In genomic region chr10:19939282-19939705, GRCm38 (mm10) we compare ENCODE assay signal across 8 mouse cellular contexts. TPM values are rescaled to one million over a fixed set of nuclear protein-coding genes. Genes with fewer than 3 reads are reported as not detected.
DNase-seq lines count a peak whose midpoint lies in the region; ATAC-seq lines count a peak whose summit lies in the region.

No protein-coding gene starts in this region.

- peak; percentile 33 to 35 for DNase-seq in spleen, adult 18-20 months
- no peak for DNase-seq in spleen, adult 12 weeks (ENCODE audit: low spot score)
- peak; percentile 64 for DNase-seq in lung, postnatal 36 days
- peak; percentile 52 for DNase-seq in thymus, postnatal 4 days
- DNase-seq in hindbrain, embryonic 11.5 days (ENCODE audit: low spot score): no peak
- DNase-seq in right cerebral cortex, postnatal 25 days: no peak

- H3K27ac ChIP-seq in hindbrain, embryonic 11.5 days (ENCODE audit: low read depth, low read length): no peak overlapping the region
- H3K27ac ChIP-seq in midbrain, embryonic 13.5 days: no peak overlapping the region

- no peaks in the 10 kb centered on the region for H3K9me3 ChIP-seq in hindbrain, embryonic 11.5 days (ENCODE audit: control insufficient read depth, low read length)
- no peaks in the 10 kb centered on the region for H3K9me3 ChIP-seq in midbrain, embryonic 13.5 days

- peaks cover 9% of the 10 kb centered on the region for H3K27me3 ChIP-seq in hindbrain, embryonic 11.5 days (ENCODE audit: control insufficient read depth, insufficient read depth, low read length)
- peaks cover 34% of the 10 kb centered on the region for H3K27me3 ChIP-seq in midbrain, embryonic 13.5 days

- no peak overlapping the region for H3K4me3 ChIP-seq in hindbrain, embryonic 11.5 days (ENCODE audit: low read depth, low read length)
- H3K4me3 ChIP-seq in midbrain, embryonic 13.5 days (replicated peaks): no peak overlapping the region

- no peak overlapping the region for H3K4me2 ChIP-seq in hindbrain, embryonic 11.5 days (replicated peaks; ENCODE audit: low read depth, low read length)
- H3K4me2 ChIP-seq in midbrain, embryonic 13.5 days (replicated peaks): no peak overlapping the region

- 0 out of 2 replicates have a peak, but pooled peaks cover 2% of the 10 kb centered on the region for H3K4me1 ChIP-seq in hindbrain, embryonic 11.5 days (replicated peaks; ENCODE audit: control insufficient read depth, insufficient read depth, low read length)
- H3K4me1 ChIP-seq in midbrain, embryonic 13.5 days (replicated peaks): peaks cover 9% of the 10 kb centered on the region; the same call in 1 of the 2 replicates

- ATAC-seq in inflammation-experienced regulatory T-cells, adult 6 months: peak; percentile 87
- no peak for ATAC-seq in hindbrain, embryonic 11.5 days (ENCODE audit: low FRiP score)
- no peak for ATAC-seq in midbrain, embryonic 13.5 days

- no peaks in the 10 kb centered on the region for H3K36me3 ChIP-seq in hindbrain, embryonic 11.5 days (ENCODE audit: control insufficient read depth, insufficient read depth, low read length)
- H3K36me3 ChIP-seq in midbrain, embryonic 13.5 days: no peaks in the 10 kb centered on the region

- WGBS in hindbrain, embryonic 11.5 days: 57% methylated on average over 8 of the region's 8 CpGs
- WGBS in midbrain, embryonic 13.5 days: 65% methylated on average over 8 of the region's 8 CpGs

- H3K9ac ChIP-seq in hindbrain, embryonic 11.5 days (ENCODE audit: low read depth, low read length): no peak overlapping the region
- no peak overlapping the region for H3K9ac ChIP-seq in midbrain, embryonic 13.5 days (replicated peaks)

RNA-seq across cellular contexts. Expression of gene Map3k5, which starts 5.0 kb away (rescaled TPM):
- polyA plus RNA-seq in inflammation-experienced regulatory T-cells, adult 6 months (2017; shearing (Covaris generic)): 10 to 100 TPM in 2 of 3 experiments, 1 to 10 TPM in 1; 9.3 to 14.3 (median 13.8) TPM
- 0.66 and 1.3 TPM in 2 replicates for polyA plus RNA-seq in hindbrain, embryonic 11.5 days (2014; fragmentation: Nextera tagmentation; extraction: Ambion mirVana)
- polyA plus RNA-seq in midbrain, embryonic 13.5 days (2015; fragmentation: Nextera tagmentation; extraction: Ambion mirVana): 0.50 and 0.68 TPM in 2 replicates

RNA-seq across cellular contexts. Expression of gene Pex7, which starts 31.8 kb away (rescaled TPM):
- 10 to 100 TPM in 1 of 3 experiments, 1 to 10 TPM in 2; 1.6 to 12.6 (median 5.8) TPM for polyA plus RNA-seq in inflammation-experienced regulatory T-cells, adult 6 months (2017; shearing (Covaris generic))
- polyA plus RNA-seq in hindbrain, embryonic 11.5 days (2014; fragmentation: Nextera tagmentation; extraction: Ambion mirVana): 32.5 and 34.1 TPM in 2 replicates
- polyA plus RNA-seq in midbrain, embryonic 13.5 days (2015; fragmentation: Nextera tagmentation; extraction: Ambion mirVana): 24.8 and 26.4 TPM in 2 replicates

Comparison
In these comparisons a context has a peak if more than half of its experiments do, and no peak if none do; other contexts are left out.
1. DNase-seq: peak in spleen, adult 18-20 months (2 of 2), lung, postnatal 36 days (single experiment) and thymus, postnatal 4 days (single experiment); none in spleen, adult 12 weeks (single experiment), hindbrain, embryonic 11.5 days (single experiment) and right cerebral cortex, postnatal 25 days (single experiment).